19 mouse cellular contexts compared by ENCODE assay signal in genomic region chr5:142406401-142406800, GRCm38 (mm10).
"Had no signal": no experiment of that assay in that cellular context is flagged by ENCODE, and none has a peak within 500 bp of the region (broad histone marks: within the 10 kb centered on the region; RNA-seq: fewer than 3 reads in every experiment).

No protein-coding gene starts in this region.

- H3K27ac ChIP-seq: kidney, embryonic 15.5 days; limb, embryonic 10.5 days; liver, embryonic 15.5 days; midbrain, embryonic 12.5 days; neural tube, embryonic 15.5 days had no signal

- H3K4me2 ChIP-seq: kidney, embryonic 15.5 days; liver, embryonic 11.5 days; liver, embryonic 15.5 days; lung, embryonic 14.5 days; midbrain, embryonic 12.5 days; neural tube, embryonic 15.5 days had no signal

- H3K27me3 ChIP-seq: kidney, embryonic 15.5 days; liver, embryonic 15.5 days; midbrain, embryonic 12.5 days; neural tube, embryonic 15.5 days had no signal

- ATAC-seq: inflammation-experienced regulatory T-cells, adult 6 months had no signal

- H3K9me3 ChIP-seq: kidney, embryonic 15.5 days; limb, embryonic 10.5 days; liver, embryonic 15.5 days; midbrain, embryonic 12.5 days; neural tube, embryonic 15.5 days had no signal

- H3K36me3 ChIP-seq: kidney, embryonic 15.5 days; neural tube, embryonic 15.5 days had no signal

- DNase-seq: kidney, adult 11 months; kidney, postnatal 14 days; layer of hippocampus, adult 9-11 months; layer of hippocampus, postnatal 36 days; lung, embryonic 14.5 days; lung, postnatal 10 days; lung, postnatal 4 days; right cerebral cortex, adult 18-20 months; right cerebral cortex, postnatal 25 days; thymus, adult 18-20 months; thymus, postnatal 14 days had no signal

- H3K9ac ChIP-seq: kidney, embryonic 15.5 days; liver, embryonic 15.5 days; lung, embryonic 14.5 days; midbrain, embryonic 12.5 days; neural tube, embryonic 15.5 days had no signal

- H3K4me3 ChIP-seq: kidney, embryonic 15.5 days; limb, embryonic 10.5 days; liver, embryonic 15.5 days; midbrain, embryonic 12.5 days; myocyte; neural tube, embryonic 15.5 days had no signal
